Mouse (Mus musculus) monocyte, adult 59 days (primary cell): ENCODE results near the gene Rarb. TPM values are rescaled to one million over a fixed set of nuclear protein-coding genes. Genes with fewer than 3 reads are reported as not detected.

Experiments used
- total RNA-seq, 2 experiments: library from RNA; stranded (reverse); gene quantifications; one replicate each; pipeline ENCODE4 v1.2.4; 2023

The Rarb gene
- 1 to 10 TPM; 1.9 to 3.3 TPM for total RNA-seq

GRCm38 (mm10) chr14:16818602-16819250, at the start of gene Rarb:
Rarb (minus strand) TSS chr14:16819156.

